In the genomic region with DNA sequence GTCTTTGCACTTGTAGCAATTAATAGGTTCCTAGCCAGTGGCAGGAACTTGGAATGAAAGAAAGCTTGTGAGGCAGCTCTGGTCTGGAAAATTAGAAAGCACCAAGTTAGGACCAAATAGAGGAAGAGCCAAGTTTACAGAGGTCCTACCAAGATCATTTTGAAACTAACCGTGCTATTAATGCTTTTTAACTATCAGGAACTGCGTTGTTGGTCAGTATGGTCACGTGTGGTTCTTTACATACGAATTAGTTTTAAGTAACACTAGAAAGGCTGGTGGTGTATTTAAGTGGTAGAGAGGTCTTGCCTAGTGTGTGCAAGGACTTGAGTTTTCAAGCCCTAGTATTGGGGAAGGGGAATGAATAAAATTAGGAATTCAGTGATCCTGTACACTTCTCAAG, we compare ENCODE assay signal across 8 mouse cellular contexts. TPM values are rescaled to one million over a fixed set of nuclear protein-coding genes. Genes with fewer than 3 reads are reported as not detected.
A peak's percentile ranks its signal among the peaks of the same experiment; 100 is the strongest.
DNase-seq lines count a peak whose midpoint lies in the region; ATAC-seq and TF ChIP-seq lines count a peak whose summit lies in the region.

No protein-coding gene starts in this region.

- H3K4me1 ChIP-seq in lung, embryonic 15.5 days: peaks cover 18% of the 10 kb centered on the region
- peaks cover 19% of the 10 kb centered on the region; the same call in 1 of the 2 replicates for H3K4me1 ChIP-seq in embryonic facial prominence, embryonic 15.5 days
- no peaks in the 10 kb centered on the region for H3K4me1 ChIP-seq in intestine, postnatal 0 days (replicated peaks; ENCODE audit: control insufficient read depth, insufficient read depth, low read length)

- no peak for TF ChIP-seq CTCF in intestine, postnatal 0 days (IDR thresholded peaks at IDR 0.05; ENCODE audit: low read depth)

- DNase-seq in lung, postnatal 4 days: no peak
- DNase-seq in splenic B cell, adult 2 months (ENCODE audit: low read depth, low spot score): peak; percentile 6
- no peak for DNase-seq in right cerebral cortex, adult 2 months (ENCODE audit: low spot score in 2 of 2)
- DNase-seq in MN1 (ENCODE audit: low spot score): no peak
- DNase-seq in urinary bladder, postnatal 25 days (ENCODE audit: low spot score): no peak

- no peak for ATAC-seq in lung, embryonic 15.5 days (ENCODE audit: borderline replicate concordance, extremely low read depth, low FRiP score, low TSS enrichment)
- no peak for ATAC-seq in embryonic facial prominence, embryonic 15.5 days (ENCODE audit: insufficient number of reproducible peaks, low FRiP score, low TSS enrichment, low read depth)
- ATAC-seq in intestine, postnatal 0 days: no peak

- H3K27ac ChIP-seq in lung, embryonic 15.5 days: peak overlapping the region; percentile 84; the same call in 1 of the 2 replicates
- H3K27ac ChIP-seq in embryonic facial prominence, embryonic 15.5 days (replicated peaks): no peak overlapping the region
- no peak overlapping the region for H3K27ac ChIP-seq in intestine, postnatal 0 days (ENCODE audit: low read depth, low read length)

- 3% methylated on average over 4 of the region's 4 CpGs for WGBS in lung, embryonic 15.5 days
- WGBS in embryonic facial prominence, embryonic 15.5 days: 10% methylated on average over 4 of the region's 4 CpGs
- 6% methylated on average over 4 of the region's 4 CpGs for WGBS in intestine, postnatal 0 days

- peak overlapping the region; percentile 73 for H3K4me2 ChIP-seq in lung, embryonic 15.5 days
- H3K4me2 ChIP-seq in embryonic facial prominence, embryonic 15.5 days (replicated peaks): peak overlapping the region; percentile 66
- peak overlapping the region; percentile 91 for H3K4me2 ChIP-seq in intestine, postnatal 0 days (replicated peaks; ENCODE audit: low read depth)

- H3K9ac ChIP-seq in lung, embryonic 15.5 days: peak overlapping the region; percentile 82; the same call in 1 of the 2 replicates
- H3K9ac ChIP-seq in embryonic facial prominence, embryonic 15.5 days: no peak overlapping the region
- H3K9ac ChIP-seq in intestine, postnatal 0 days (ENCODE audit: low read depth, low read length): no peak overlapping the region

- peak overlapping the region; percentile 93 for H3K4me3 ChIP-seq in lung, embryonic 15.5 days
- H3K4me3 ChIP-seq in embryonic facial prominence, embryonic 15.5 days (replicated peaks): peak overlapping the region; percentile 74
- H3K4me3 ChIP-seq in intestine, postnatal 0 days (ENCODE audit: low read depth, low read length): peak overlapping the region; percentile 77

- no peaks in the 10 kb centered on the region for H3K36me3 ChIP-seq in lung, embryonic 15.5 days
- H3K36me3 ChIP-seq in embryonic facial prominence, embryonic 15.5 days: no peaks in the 10 kb centered on the region
- no peaks in the 10 kb centered on the region for H3K36me3 ChIP-seq in intestine, postnatal 0 days (ENCODE audit: control insufficient read depth, insufficient read depth)
- H3K36me3 ChIP-seq in splenic B cell, adult 2 months (ENCODE audit: control insufficient read depth, insufficient read depth, low read length, poor library complexity, severe bottlenecking): no peaks in the 10 kb centered on the region

- no peaks in the 10 kb centered on the region for H3K27me3 ChIP-seq in lung, embryonic 15.5 days
- H3K27me3 ChIP-seq in embryonic facial prominence, embryonic 15.5 days: no peaks in the 10 kb centered on the region
- H3K27me3 ChIP-seq in intestine, postnatal 0 days (replicated peaks; ENCODE audit: control insufficient read depth, insufficient read depth, low read length): no peaks in the 10 kb centered on the region
- no peaks in the 10 kb centered on the region for H3K27me3 ChIP-seq in splenic B cell, adult 2 months (ENCODE audit: control insufficient read depth, insufficient read depth, low read length, poor library complexity, severe bottlenecking)

- no peaks in the 10 kb centered on the region for H3K9me3 ChIP-seq in lung, embryonic 15.5 days
- H3K9me3 ChIP-seq in embryonic facial prominence, embryonic 15.5 days (replicated peaks): no peaks in the 10 kb centered on the region
- H3K9me3 ChIP-seq in intestine, postnatal 0 days (ENCODE audit: control insufficient read depth): no peaks in the 10 kb centered on the region

RNA-seq across cellular contexts. Expression of a gene that starts 1.2 kb away (rescaled TPM):
- 5.0 and 5.4 TPM in 2 replicates for polyA plus RNA-seq in lung, embryonic 15.5 days (2015; fragmentation: Nextera tagmentation; extraction: Ambion mirVana)
- polyA plus RNA-seq in embryonic facial prominence, embryonic 15.5 days (2015; fragmentation: Nextera tagmentation; extraction: Ambion mirVana): 4.9 and 5.3 TPM in 2 replicates
- 0.92 and 1.1 TPM in 2 replicates for polyA plus RNA-seq in intestine, postnatal 0 days (2015; fragmentation: Nextera tagmentation; extraction: Ambion mirVana)
